Mouse (Mus musculus) MEL (cell line): ENCODE measurements around the gene Adam8.

Source experiments
- CHD1 ChIP-seq: IDR thresholded peaks from 2 replicates; pipeline ENCODE4 v1.6.1; 2012; ENCODE audit warnings: low read depth, mild to moderate bottlenecking, inconsistent platforms, low read length, improper control_type of control experiment
- CTCF ChIP-seq, 3 experiments: IDR thresholded peaks in 2 of 3; conservative IDR thresholded peaks in 1 of 3; 2 replicates each; pipeline ENCODE4 v1.5.1; 2011 to 2012; ENCODE audit warnings: low read length in 3 of 3, low read depth in 2 of 3, mild to moderate bottlenecking in 2 of 3, improper control_type of control experiment in 1 of 3, inconsistent platforms in 1 of 3, mixed read lengths in 1 of 3, moderate library complexity in 1 of 3; ENCODE audit not compliant: control insufficient read depth in 1 of 3, insufficient read depth in 1 of 3, poor library complexity in 1 of 3, severe bottlenecking in 1 of 3
- EP300 ChIP-seq, 2 experiments: IDR thresholded peaks; 2 replicates each; pipeline ENCODE4 v1.6.1; 2011; ENCODE audit warnings: improper control_type of control experiment in 2 of 2, low read length in 2 of 2, low read depth in 1 of 2, mild to moderate bottlenecking in 1 of 2
- GATA1 ChIP-seq: IDR thresholded peaks from 2 replicates; pipeline ENCODE4 v1.6.1; 2011; ENCODE audit warnings: low read depth, low read length, improper control_type of control experiment
- MAX ChIP-seq: IDR thresholded peaks from 2 replicates; pipeline ENCODE4 v1.6.1; 2011; ENCODE audit warnings: low read length, improper control_type of control experiment
- MYB ChIP-seq: IDR thresholded peaks from 2 replicates; pipeline ENCODE4 v1.6.1; 2011; ENCODE audit warnings: mild to moderate bottlenecking, low read depth, low read length, improper control_type of control experiment
- MYC ChIP-seq: IDR thresholded peaks from 2 replicates; pipeline ENCODE4 v1.6.1; 2011; ENCODE audit warnings: low read depth, mild to moderate bottlenecking, low read length, improper control_type of control experiment, moderate library complexity
- NELFE ChIP-seq: IDR thresholded peaks from 2 replicates; pipeline ENCODE4 v1.6.1; 2011; ENCODE audit warnings: low read depth, low read length, improper control_type of control experiment
- POLR2A ChIP-seq, 2 experiments: IDR thresholded peaks; 2 replicates each; pipeline ENCODE4 v1.6.1; 2011 to 2012; ENCODE audit warnings: low read length in 2 of 2, mild to moderate bottlenecking in 2 of 2, control low read depth in 1 of 2, improper control_type of control experiment in 1 of 2, low read depth in 1 of 2, moderate library complexity in 1 of 2; ENCODE audit not compliant: control insufficient read depth in 1 of 2, insufficient read depth in 1 of 2, poor library complexity in 1 of 2
- POLR2AphosphoS2 ChIP-seq: IDR thresholded peaks from 2 replicates; pipeline ENCODE4 v1.6.1; 2011; ENCODE audit warnings: low read length, improper control_type of control experiment
- ZC3H11A ChIP-seq: IDR thresholded peaks from 2 replicates; pipeline ENCODE4 v1.6.1; 2012; ENCODE audit warnings: low read depth, mild to moderate bottlenecking, inconsistent platforms, low read length, improper control_type of control experiment
- ZKSCAN1 ChIP-seq: IDR thresholded peaks from 2 replicates; pipeline ENCODE4 v1.6.1; 2012; ENCODE audit warnings: low read depth, mild to moderate bottlenecking, inconsistent platforms, low read length, improper control_type of control experiment, moderate library complexity

DNA sequence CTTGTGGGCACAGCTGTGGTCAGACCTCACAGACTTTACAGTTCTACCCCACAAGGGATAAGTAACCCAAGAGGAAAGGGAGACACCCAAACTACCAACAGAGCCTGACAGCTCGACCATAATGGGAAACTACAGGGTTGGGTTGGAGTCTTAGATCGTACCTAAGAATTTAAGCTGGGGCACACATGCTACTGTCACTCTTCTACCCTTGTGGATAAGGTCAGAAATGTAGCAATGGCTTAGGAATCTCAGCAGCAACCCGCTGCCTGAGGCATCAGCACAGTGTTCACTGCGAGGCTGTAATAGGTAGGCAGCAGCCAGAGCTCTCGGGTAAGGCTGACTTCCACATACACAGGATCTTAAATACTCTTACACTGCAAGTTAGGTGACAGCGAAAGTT lies 1.2 kb upstream of the Adam8 start:
- TF ChIP-seq EP300 (IDR thresholded peaks at IDR 0.05; ENCODE audit: low read depth in 1 of 2, low read length in 2 of 2), result no peak
- TF ChIP-seq CTCF (IDR thresholded peaks at IDR 0.05 in 2 of 3, conservative IDR thresholded peaks at IDR 0.05 in 1 of 3; ENCODE audit: control insufficient read depth in 1 of 3, insufficient read depth in 1 of 3, low read depth in 2 of 3, low read length in 3 of 3, poor library complexity in 1 of 3, severe bottlenecking in 1 of 3), result no peak
- no peak for TF ChIP-seq GATA1
- no peak for TF ChIP-seq MAX
- no peak for TF ChIP-seq ZC3H11A
- TF ChIP-seq POLR2A (IDR thresholded peaks at IDR 0.05; ENCODE audit: control insufficient read depth in 1 of 2, insufficient read depth in 1 of 2, low read depth in 1 of 2, low read length in 2 of 2, poor library complexity in 1 of 2), result no peak
- TF ChIP-seq CHD1, result no peak
- TF ChIP-seq MYC, result no peak
- no peak for TF ChIP-seq POLR2AphosphoS2
- no peak for TF ChIP-seq ZKSCAN1
- no peak for TF ChIP-seq NELFE
- no peak for TF ChIP-seq MYB
